Mouse (Mus musculus): ENCODE measurements around the gene Nat8f2. TPM values are rescaled to one million over a fixed set of nuclear protein-coding genes. Genes with fewer than 3 reads are reported as not detected.
"Not testable (repeated sequence)": the region's sequence is repeated elsewhere in the genome, so short reads cannot be mapped to it uniquely, and the experiment has no call there.

Nat8f2 gene
- total and polyA plus RNA-seq, 2 experiments, result 256 to 612 TPM

GRCm38 (mm10) chr6:85911587-85911986 is 42.6 kb upstream of the Nat8f2 start, which contains the start of gene Tprkb:
Gene Tprkb, plus strand, starts transcription at chr6:85911865.
- TF ChIP-seq CTCF (IDR thresholded peaks at IDR 0.05; ENCODE audit: low read depth, low read length) (no peak), POLR2A (IDR thresholded peaks at IDR 0.05; ENCODE audit: extremely low read depth, insufficient read depth, low read length) (no peak)
- DNase-seq (ENCODE audit: extremely low read depth, low read depth, low spot score), result peak; percentile 49
- 65% methylated on average over 3 of the region's 3 CpGs for WGBS
- peak within 1 kb of the TSS; percentile 69 for H3K27ac ChIP-seq (replicated peaks; ENCODE audit: insufficient read depth, low read depth, low read length)
- peaks cover 45% of the 10 kb centered on the region for H3K4me1 ChIP-seq (ENCODE audit: control insufficient read depth, insufficient read depth, low read length)
- no peaks in the 10 kb centered on the region for H3K27me3 ChIP-seq (ENCODE audit: control insufficient read depth, insufficient read depth, low read length)
- peaks cover 5% of the 10 kb centered on the region; the same call in 1 of the 2 replicates for H3K79me2 ChIP-seq (ENCODE audit: control insufficient read depth, insufficient read depth, low read length)
- H3K9ac ChIP-seq (ENCODE audit: low read depth, low read length), result peak within 1 kb of the TSS; percentile 56
- H3K36me3 ChIP-seq (ENCODE audit: control insufficient read depth, insufficient read depth, low read length), result peaks cover 16% of the 10 kb centered on the region
- peak within 1 kb of the TSS; percentile 26; the same call in 1 of the 2 replicates for H3K4me3 ChIP-seq (ENCODE audit: insufficient read depth, low read depth, low read length)

- WGBS, result 88% methylated on average over 1 of the region's 1 CpGs
- Histone ChIP-seq H3K36me3 (ENCODE audit: control insufficient read depth, insufficient read depth, low read length) (peaks cover 16% of the 10 kb centered on the region), H3K4me1 (ENCODE audit: control insufficient read depth, insufficient read depth, low read length) (peaks cover 45% of the 10 kb centered on the region), H3K4me3 (ENCODE audit: insufficient read depth, low read depth, low read length) (no peak overlapping the region), H3K27ac (replicated peaks; ENCODE audit: insufficient read depth, low read depth, low read length) (peak overlapping the region; percentile 77), H3K27me3 (ENCODE audit: control insufficient read depth, insufficient read depth, low read length) (no peaks in the 10 kb centered on the region), H3K79me2 (ENCODE audit: control insufficient read depth, insufficient read depth, low read length) (peaks cover 4% of the 10 kb centered on the region; the same call in 1 of the 2 replicates), H3K9ac (ENCODE audit: low read depth, low read length) (no peak overlapping the region; the same call in 1 of the 2 replicates)
- TF ChIP-seq CTCF (IDR thresholded peaks at IDR 0.05; ENCODE audit: low read depth, low read length), result no peak
- TF ChIP-seq POLR2A (IDR thresholded peaks at IDR 0.05; ENCODE audit: extremely low read depth, insufficient read depth, low read length), result no peak
- DNase-seq (ENCODE audit: extremely low read depth, low read depth, low spot score), result peak; percentile 77
Observed at GRCm38 (mm10) chr6:85909704-85910103, 40.7 kb upstream of the Nat8f2 start.

GRCm38 (mm10) chr6:85908341-85908740 is 39.4 kb upstream of the Nat8f2 start:
- 22% methylated on average over 3 of the region's 3 CpGs for WGBS

GRCm38 (mm10) chr6:85906911-85907351 is 38.0 kb upstream of the Nat8f2 start:
- peaks cover 13% of the 10 kb centered on the region for H3K36me3 ChIP-seq (ENCODE audit: control insufficient read depth, insufficient read depth, low read length)
- peaks cover 45% of the 10 kb centered on the region for H3K4me1 ChIP-seq (ENCODE audit: control insufficient read depth, insufficient read depth, low read length)
- H3K79me2 ChIP-seq (ENCODE audit: control insufficient read depth, insufficient read depth, low read length); H3K27me3 ChIP-seq (ENCODE audit: control insufficient read depth, insufficient read depth, low read length); H3K4me3 ChIP-seq (ENCODE audit: insufficient read depth, low read depth, low read length): not testable (repeated sequence)
- DNase-seq (ENCODE audit: extremely low read depth, low read depth, low spot score), result peak; percentile 86
- WGBS, result 21% methylated on average over 2 of the region's 2 CpGs
- H3K27ac ChIP-seq (replicated peaks; ENCODE audit: insufficient read depth, low read depth, low read length), result peak overlapping the region; percentile 88
- H3K9ac ChIP-seq (ENCODE audit: low read depth, low read length), result peak overlapping the region; percentile 42

More at GRCm38 (mm10) chr6:85908341-85908740, 39.4 kb upstream of the Nat8f2 start:
- Histone ChIP-seq H3K4me3 (ENCODE audit: insufficient read depth, low read depth, low read length) (no peak overlapping the region), H3K36me3 (ENCODE audit: control insufficient read depth, insufficient read depth, low read length) (peaks cover 13% of the 10 kb centered on the region), H3K9ac (ENCODE audit: low read depth, low read length) (peak overlapping the region; percentile 46; the same call in 1 of the 2 replicates), H3K27me3 (ENCODE audit: control insufficient read depth, insufficient read depth, low read length) (no peaks in the 10 kb centered on the region), H3K4me1 (ENCODE audit: control insufficient read depth, insufficient read depth, low read length) (peaks cover 45% of the 10 kb centered on the region), H3K27ac (replicated peaks; ENCODE audit: insufficient read depth, low read depth, low read length) (peak overlapping the region; percentile 88), H3K79me2 (ENCODE audit: control insufficient read depth, insufficient read depth, low read length) (no peaks in the 10 kb centered on the region; the same call in 1 of the 2 replicates)
- peak; percentile 93 for DNase-seq (ENCODE audit: extremely low read depth, low read depth, low spot score)
- TF ChIP-seq POLR2A (IDR thresholded peaks at IDR 0.05; ENCODE audit: extremely low read depth, insufficient read depth, low read length), result no peak
- no peak for TF ChIP-seq CTCF (IDR thresholded peaks at IDR 0.05; ENCODE audit: low read depth, low read length)

GRCm38 (mm10) chr6:85904642-85905061 is 35.7 kb upstream of the Nat8f2 start, which contains the start of gene Nat8f4:
Gene Nat8f4, minus strand, starts transcription at chr6:85904884.
- peak within 1 kb of the TSS; percentile 96 for H3K9ac ChIP-seq (ENCODE audit: low read depth, low read length)
- WGBS, result 10% methylated on average over 20 of the region's 20 CpGs

GRCm38 (mm10) chr6:85902303-85902702 is 33.3 kb upstream of the Nat8f2 start:
- H3K36me3 ChIP-seq (ENCODE audit: control insufficient read depth, insufficient read depth, low read length), result no peaks in the 10 kb centered on the region
- H3K4me3 ChIP-seq (ENCODE audit: insufficient read depth, low read depth, low read length), result no peak overlapping the region
- TF ChIP-seq CTCF (IDR thresholded peaks at IDR 0.05; ENCODE audit: low read depth, low read length) (no peak), POLR2A (IDR thresholded peaks at IDR 0.05; ENCODE audit: extremely low read depth, insufficient read depth, low read length) (no peak)
- H3K27me3 ChIP-seq (ENCODE audit: control insufficient read depth, insufficient read depth, low read length), result no peaks in the 10 kb centered on the region
- no peak overlapping the region for H3K9ac ChIP-seq (ENCODE audit: low read depth, low read length)
- no peaks in the 10 kb centered on the region for H3K79me2 ChIP-seq (ENCODE audit: control insufficient read depth, insufficient read depth, low read length)
- H3K4me1 ChIP-seq (ENCODE audit: control insufficient read depth, insufficient read depth, low read length), result peaks cover 6% of the 10 kb centered on the region
- H3K27ac ChIP-seq (replicated peaks; ENCODE audit: insufficient read depth, low read depth, low read length), result no peak overlapping the region
- DNase-seq (ENCODE audit: extremely low read depth, low read depth, low spot score), result peak; percentile 41
- 17% methylated on average over 2 of the region's 2 CpGs for WGBS

More at GRCm38 (mm10) chr6:85904642-85905061, 35.7 kb upstream of the Nat8f2 start, which contains the start of gene Nat8f4:
- peak; percentile 51 for DNase-seq (ENCODE audit: extremely low read depth, low read depth, low spot score)
- not testable (repeated sequence) for H3K36me3 ChIP-seq (ENCODE audit: control insufficient read depth, insufficient read depth, low read length); H3K79me2 ChIP-seq (ENCODE audit: control insufficient read depth, insufficient read depth, low read length); H3K27me3 ChIP-seq (ENCODE audit: control insufficient read depth, insufficient read depth, low read length)
- peak; percentile 72 for TF ChIP-seq CTCF (IDR thresholded peaks at IDR 0.05; ENCODE audit: low read depth, low read length)
- H3K27ac ChIP-seq (replicated peaks; ENCODE audit: insufficient read depth, low read depth, low read length), result peak within 1 kb of the TSS; percentile 85
- peak within 1 kb of the TSS; percentile 82 for H3K4me3 ChIP-seq (ENCODE audit: insufficient read depth, low read depth, low read length)
- H3K4me1 ChIP-seq (ENCODE audit: control insufficient read depth, insufficient read depth, low read length), result peaks cover 25% of the 10 kb centered on the region

GRCm38 (mm10) chr6:85898596-85899475 is 29.9 kb upstream of the Nat8f2 start:
- 88% methylated on average over 7 of the region's 8 CpGs for WGBS
- H3K27ac ChIP-seq (replicated peaks; ENCODE audit: insufficient read depth, low read depth, low read length); DNase-seq (ENCODE audit: extremely low read depth, low read depth, low spot score): not testable (repeated sequence)

More at GRCm38 (mm10) chr6:85898596-85899475, 29.9 kb upstream of the Nat8f2 start:
- H3K36me3 ChIP-seq (ENCODE audit: control insufficient read depth, insufficient read depth, low read length); H3K9ac ChIP-seq (ENCODE audit: low read depth, low read length); H3K4me3 ChIP-seq (ENCODE audit: insufficient read depth, low read depth, low read length); H3K27me3 ChIP-seq (ENCODE audit: control insufficient read depth, insufficient read depth, low read length); H3K79me2 ChIP-seq (ENCODE audit: control insufficient read depth, insufficient read depth, low read length); H3K4me1 ChIP-seq (ENCODE audit: control insufficient read depth, insufficient read depth, low read length): not testable (repeated sequence)

All from liver, adult 2 months (tissue).